Mouse (Mus musculus): ENCODE results near the gene Gm26938.

Gene Gm26938

GRCm38 (mm10) chr5:139826357-139827055, at the start of gene Gm26938, which contains the start of gene Psmg3:
Gene Gm26938, minus strand, starts transcription at chr5:139826407.
Gene Psmg3, minus strand, starts transcription at chr5:139826885.
- in situ Hi-C loops (cut with MseI, MboI): no loop called here

- in situ Hi-C loops (cut with MseI, MboI): no loop called here
These were observed 45.3 kb upstream of the Gm26938 start for GRCm38 (mm10) chr5:139871526-139871925.

GRCm38 (mm10) chr5:139870886-139871285, 44.7 kb upstream of the Gm26938 start:
- in situ Hi-C loops (cut with MseI, MboI): no loop called here

- in situ Hi-C loops (cut with MseI, MboI): no loop called here
These were observed 36.6 kb upstream of the Gm26938 start for GRCm38 (mm10) chr5:139862759-139863158.

GRCm38 (mm10) chr5:139860328-139861104, 34.3 kb upstream of the Gm26938 start:
- in situ Hi-C loops (cut with MseI, MboI): no loop called here

- in situ Hi-C loops (cut with MseI, MboI): no loop called here
These were observed 23.6 kb upstream of the Gm26938 start for GRCm38 (mm10) chr5:139849626-139850320.

GRCm38 (mm10) chr5:139839142-139839541, 12.9 kb upstream of the Gm26938 start:
- in situ Hi-C loops (cut with MseI, MboI): no loop called here

- in situ Hi-C loops (cut with MseI, MboI): no loop called here
These were observed 12.3 kb upstream of the Gm26938 start for GRCm38 (mm10) chr5:139838476-139838892.

GRCm38 (mm10) chr5:139835706-139836105, 9.5 kb upstream of the Gm26938 start:
- in situ Hi-C loops (cut with MseI, MboI): no loop called here

GRCm38 (mm10) chr5:139832125-139832524, 5.9 kb upstream of the Gm26938 start:
- in situ Hi-C loops (cut with MseI, MboI): no loop called here

GRCm38 (mm10) chr5:139830734-139831133, 4.5 kb upstream of the Gm26938 start:
- in situ Hi-C loops (cut with MseI, MboI): no loop called here

GRCm38 (mm10) chr5:139829384-139829783, 3.2 kb upstream of the Gm26938 start:
- in situ Hi-C loops (cut with MseI, MboI): no loop called here

- in situ Hi-C loops (cut with MseI, MboI): no loop called here
These were observed 1.4 kb upstream of the Gm26938 start for GRCm38 (mm10) chr5:139827593-139827992.

GRCm38 (mm10) chr5:139825947-139826346, 260 bp downstream of the Gm26938 start:
- in situ Hi-C loops (cut with MseI, MboI): no loop called here

GRCm38 (mm10) chr5:139824531-139824930, 1.7 kb downstream of the Gm26938 start:
- in situ Hi-C loops (cut with MseI, MboI): no loop called here

- in situ Hi-C loops (cut with MseI, MboI): no loop called here
These were observed 4.4 kb downstream of the Gm26938 start for GRCm38 (mm10) chr5:139821466-139822459.

- in situ Hi-C loops (cut with MseI, MboI): no loop called here
These were observed 6.5 kb downstream of the Gm26938 start, which contains the start of gene Tmem184a for GRCm38 (mm10) chr5:139819538-139820181. Gene Tmem184a, minus strand, starts transcription at chr5:139819917.

- in situ Hi-C loops (cut with MseI, MboI): no loop called here
These were observed 7.4 kb downstream of the Gm26938 start for GRCm38 (mm10) chr5:139818801-139819200.

GRCm38 (mm10) chr5:139818056-139818455, 8.2 kb downstream of the Gm26938 start:
- in situ Hi-C loops (cut with MseI, MboI): no loop called here

- in situ Hi-C loops (cut with MseI, MboI): no loop called here
These were observed 8.9 kb downstream of the Gm26938 start for GRCm38 (mm10) chr5:139817292-139817691.

Measured in mouse trophoblast stem cell (cell line).